Mouse (Mus musculus) G1E (cell line): ENCODE data around the gene Eya4.

Experiments
- CTCF ChIP-seq: IDR thresholded peaks from 2 replicates; pipeline ENCODE4 v1.5.1; 2012; ENCODE audit warnings: low read depth, low read length, inconsistent platforms, mixed read lengths
- GATA1 ChIP-seq: IDR thresholded peaks from 2 replicates; pipeline ENCODE4 v1.6.1; 2012; ENCODE audit warnings: borderline replicate concordance, low read length, inconsistent platforms, mixed read lengths
- POLR2AphosphoS5 ChIP-seq: IDR thresholded peaks from 2 replicates; pipeline ENCODE4 v1.6.1; 2012; ENCODE audit warnings: low read depth, low read length, inconsistent platforms; ENCODE audit not compliant: insufficient replicate concordance
- TAL1 ChIP-seq: conservative IDR thresholded peaks from 2 replicates; pipeline ENCODE4 v1.6.1; 2012; ENCODE audit warnings: low read depth, low read length, inconsistent platforms, mixed read lengths

GRCm38 (mm10) chr10:23235405-23235804 is 115.2 kb downstream of the Eya4 start:
- no peak for TF ChIP-seq CTCF
- TF ChIP-seq POLR2AphosphoS5, result no peak
- TF ChIP-seq GATA1, result no peak
- TF ChIP-seq TAL1, result no peak
